Mouse (Mus musculus) midbrain, embryonic 11.5 days (tissue): ENCODE results near the gene Ero1l. TPM values are rescaled to one million over a fixed set of nuclear protein-coding genes. Genes with fewer than 3 reads are reported as not detected.
A peak's percentile ranks its signal among the peaks of the same experiment; 100 is the strongest.

Source experiments
- ATAC-seq: fragments of 200-750 bp; cut with Nextera tagmentation; 2 replicates; pipeline ENCODE4 v1.8.0; 2017; ENCODE audit warnings: moderate TSS enrichment, moderate library complexity; ENCODE audit not compliant: low FRiP score
- DNase-seq: peaks from one replicate; pipeline ENCODE4 v3.0.0; 2015; ENCODE audit warnings: low spot score; ENCODE audit errors: missing footprints
- H3K27ac ChIP-seq: fragments of 300-500 bp; sonication (generic); 2 replicates; pipeline ENCODE4 v1.5.1; 2014; ENCODE audit warnings: low read depth, low read length
- H3K27me3 ChIP-seq: fragments of 300-500 bp; sonication (generic); 2 replicates; pipeline ENCODE4 v1.6.1; 2014; ENCODE audit warnings: mild to moderate bottlenecking, low read length, moderate library complexity, mixed read lengths; ENCODE audit not compliant: control insufficient read depth, insufficient read depth
- H3K36me3 ChIP-seq: fragments of 300-500 bp; sonication (generic); 2 replicates; pipeline ENCODE4 v1.6.1; 2014; ENCODE audit warnings: mild to moderate bottlenecking, low read length, moderate library complexity, mixed read lengths; ENCODE audit not compliant: control insufficient read depth, insufficient read depth
- H3K4me1 ChIP-seq: fragments of 300-500 bp; sonication (generic); 2 replicates; pipeline ENCODE4 v1.6.1; 2014; ENCODE audit warnings: low read length; ENCODE audit not compliant: control insufficient read depth, insufficient read depth
- H3K4me2 ChIP-seq: fragments of 300-500 bp; sonication (generic); 2 replicates; pipeline ENCODE4 v1.6.1; 2014; ENCODE audit warnings: mild to moderate bottlenecking, moderate library complexity
- H3K4me3 ChIP-seq: fragments of 300-500 bp; sonication (generic); 2 replicates; pipeline ENCODE4 v1.5.1; 2014; ENCODE audit warnings: low read depth, low read length
- H3K9ac ChIP-seq: fragments of 300-500 bp; sonication (generic); 2 replicates; pipeline ENCODE4 v1.6.1; 2014; ENCODE audit warnings: low read length
- H3K9me3 ChIP-seq: fragments of 300-500 bp; sonication (generic); 2 replicates; pipeline ENCODE4 v1.6.1; 2016; ENCODE audit warnings: low read length; ENCODE audit not compliant: control insufficient read depth
- WGBS: fragments of 180-500 bp; shearing (Covaris S2); extraction: QIAGEN DNeasy Blood & Tissue Kit; methylation state at CpG from one replicate; pipeline ENCODE4 v1.1.7; 2014; 5-methylcytosine and 5-hydroxymethylcytosine counted together
- polyA plus RNA-seq: library from polyadenylated mRNA; unstranded; fragments of >200 nt; fragmentation: Nextera tagmentation; extraction: Ambion mirVana; gene quantifications from 2 replicates; pipeline ENCODE4 v1.2.1, GENCODE M21; 2014

Gene Ero1l
- polyA plus RNA-seq, 1 experiment from 2014 or later, result 33.8 TPM

GRCm38 (mm10) chr14:45263831-45264592 lies 54.6 kb downstream of the Ero1l start:
- Histone ChIP-seq H3K27me3 (no peaks in the 10 kb centered on the region), H3K4me1 (no peaks in the 10 kb centered on the region), H3K4me2 (no peak overlapping the region), H3K27ac (no peak overlapping the region), H3K36me3 (no peaks in the 10 kb centered on the region), H3K4me3 (no peak overlapping the region), H3K9me3 (no peaks in the 10 kb centered on the region), H3K9ac (no peak overlapping the region)
- ATAC-seq, result no peak
- 81% methylated on average over 3 of the region's 3 CpGs for WGBS
- no peak for DNase-seq

GRCm38 (mm10) chr14:45251548-45252076 lies 67.0 kb downstream of the Ero1l start:
- ATAC-seq (no peak), DNase-seq (no peak)
- Histone ChIP-seq H3K4me1 (no peaks in the 10 kb centered on the region), H3K9ac (no peak overlapping the region), H3K27me3 (no peaks in the 10 kb centered on the region), H3K36me3 (no peaks in the 10 kb centered on the region), H3K4me2 (no peak overlapping the region), H3K4me3 (no peak overlapping the region), H3K9me3 (no peaks in the 10 kb centered on the region), H3K27ac (no peak overlapping the region)
- WGBS, result 96% methylated on average over 4 of the region's 4 CpGs

- WGBS, result 48% methylated on average over 1 of the region's 1 CpGs
- Histone ChIP-seq H3K27me3 (no peaks in the 10 kb centered on the region), H3K4me2 (no peak overlapping the region), H3K27ac (no peak overlapping the region), H3K9me3 (no peaks in the 10 kb centered on the region), H3K4me1 (no peaks in the 10 kb centered on the region), H3K36me3 (no peaks in the 10 kb centered on the region), H3K9ac (no peak overlapping the region), H3K4me3 (no peak overlapping the region)
- 0 out of 2 replicates have a peak, but pooled peaks have one; percentile 27 for ATAC-seq
- DNase-seq, result no peak
These were observed 77.0 kb downstream of the Ero1l start for GRCm38 (mm10) chr14:45241613-45242012.

GRCm38 (mm10) chr14:45239042-45239441 lies 79.5 kb downstream of the Ero1l start:
- DNase-seq (no peak), ATAC-seq (no peak)
- Histone ChIP-seq H3K9me3 (no peaks in the 10 kb centered on the region), H3K27me3 (no peaks in the 10 kb centered on the region), H3K4me1 (no peaks in the 10 kb centered on the region), H3K4me2 (no peak overlapping the region), H3K36me3 (no peaks in the 10 kb centered on the region), H3K27ac (no peak overlapping the region), H3K4me3 (no peak overlapping the region), H3K9ac (no peak overlapping the region)
- 85% methylated on average over 2 of the region's 2 CpGs for WGBS

Other genes starting within 250 kb of the Ero1l start
- gene Gpr137c, start 99.1 kb downstream of the Ero1l start, polyA plus RNA-seq, result 7.6 and 7.8 TPM in 2 replicates
- gene Txndc16, start 98.4 kb downstream of the Ero1l start, polyA plus RNA-seq, result 23.5 and 24.6 TPM in 2 replicates
- gene Psmc6, start 11.0 kb upstream of the Ero1l start, polyA plus RNA-seq, result 258 and 276 TPM in 2 replicates
- gene Styx, start 32.3 kb upstream of the Ero1l start, polyA plus RNA-seq, result 31.5 and 34.8 TPM in 2 replicates
- 42.7 and 46.6 TPM in 2 replicates for gene Gnpnat1, start 86.1 kb upstream of the Ero1l start, polyA plus RNA-seq
- gene Fermt2, start 211.3 kb upstream of the Ero1l start, polyA plus RNA-seq, result 65.8 and 69.1 TPM in 2 replicates